Mouse (Mus musculus): ENCODE data around the gene Zfp746.

Gene Zfp746

GRCm38 (mm10) chr6:48047114-48047449 lies 39.3 kb downstream of the Zfp746 start:
- DNase-seq (ENCODE audit: low spot score in 2 of 2), result no peak

- DNase-seq (ENCODE audit: low spot score in 2 of 2), result no peak
Observed at GRCm38 (mm10) chr6:48032661-48033060, 53.7 kb downstream of the Zfp746 start.

- no peak for DNase-seq (ENCODE audit: low spot score in 2 of 2)
Observed at GRCm38 (mm10) chr6:48025905-48026660, 60.3 kb downstream of the Zfp746 start.

GRCm38 (mm10) chr6:48024994-48025345 lies 61.4 kb downstream of the Zfp746 start:
- DNase-seq (ENCODE audit: low spot score in 2 of 2), result no peak

- no peak for DNase-seq (ENCODE audit: low spot score in 2 of 2)
Observed at GRCm38 (mm10) chr6:48024330-48024993, 61.9 kb downstream of the Zfp746 start.

- DNase-seq (ENCODE audit: low spot score in 2 of 2), result no peak
Observed at GRCm38 (mm10) chr6:48022672-48023071, 63.7 kb downstream of the Zfp746 start.

GRCm38 (mm10) chr6:48021678-48022077 lies 64.7 kb downstream of the Zfp746 start:
- no peak for DNase-seq (ENCODE audit: low spot score in 2 of 2)

- peak; percentile 45 to 54 for DNase-seq (ENCODE audit: low spot score in 2 of 2)
Observed at GRCm38 (mm10) chr6:48020006-48020405, 66.4 kb downstream of the Zfp746 start.

- no peak for DNase-seq (ENCODE audit: low spot score in 2 of 2)
Observed at GRCm38 (mm10) chr6:48016841-48017240, 69.6 kb downstream of the Zfp746 start.

- peak; percentile 76 to 79 for DNase-seq (ENCODE audit: low spot score in 2 of 2)
Observed at GRCm38 (mm10) chr6:48016090-48016521, 70.3 kb downstream of the Zfp746 start.

Measured in right cerebral cortex, postnatal 10 days (tissue).